Mouse (Mus musculus): ENCODE data around the gene Slc10a6.

DNA sequence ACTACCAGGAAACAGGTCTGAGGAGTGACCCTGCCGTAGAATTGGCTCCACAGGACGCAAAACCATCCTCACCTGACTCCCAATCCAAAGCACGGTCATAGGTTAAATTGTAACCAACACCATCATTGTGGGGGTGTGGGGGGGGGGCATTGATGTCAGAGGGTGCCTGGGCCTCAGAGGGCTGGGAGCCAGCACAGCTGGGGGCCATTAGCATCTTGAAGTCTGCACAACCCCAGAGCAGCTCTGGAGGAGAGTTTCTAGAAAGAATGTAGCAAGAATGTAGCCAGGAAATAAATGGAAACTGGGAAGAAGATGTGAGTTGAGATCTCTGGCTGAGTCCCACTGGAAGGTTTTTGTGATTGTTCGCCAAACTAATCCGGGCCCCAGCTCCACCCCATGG lies 30.3 kb downstream of the Slc10a6 start:
- no peak for TF ChIP-seq CTCF (IDR thresholded peaks at IDR 0.05; ENCODE audit: extremely low read depth, insufficient read depth, low read length)
- no peak for TF ChIP-seq POLR2A (IDR thresholded peaks at IDR 0.05; ENCODE audit: extremely low read depth, insufficient read depth, low read length)
